Mouse (Mus musculus) embryo, embryonic 11.5 days (tissue): ENCODE measurements around the gene Exoc4.

Source experiments
- DNase-seq: peaks from one replicate; pipeline ENCODE4 v3.0.0-alpha.2; 2012; ENCODE audit warnings: low read depth, low spot score

Gene Exoc4

GRCm38 (mm10) chr6:33930087-33930945 is 681.4 kb downstream of the Exoc4 start:
- no peak for DNase-seq

DNA sequence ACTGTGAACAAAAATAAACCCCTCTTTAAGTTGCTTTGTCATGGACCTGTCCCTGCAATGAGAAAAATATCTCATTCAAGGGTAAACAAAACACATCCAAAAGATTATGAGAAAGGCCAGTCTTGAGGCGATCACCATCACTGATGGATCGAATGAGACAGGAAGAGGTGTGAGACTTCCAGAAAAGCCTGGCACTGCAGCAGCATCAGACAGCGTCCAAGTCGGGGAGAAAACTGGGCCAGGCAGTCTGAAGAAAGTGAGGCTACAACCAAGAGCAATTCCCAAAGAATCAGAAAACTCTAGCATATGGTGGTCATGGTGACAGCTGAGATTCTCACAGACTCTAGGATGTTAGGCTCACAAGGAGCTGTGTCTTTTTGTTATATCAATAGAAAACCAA is 689.0 kb downstream of the Exoc4 start:
- no peak for DNase-seq

- no peak for DNase-seq
Measured at GRCm38 (mm10) chr6:33939169-33939568, 690.3 kb downstream of the Exoc4 start.

GRCm38 (mm10) chr6:33946911-33947489 is 698.1 kb downstream of the Exoc4 start:
- DNase-seq: no peak

- DNase-seq: no peak
Measured at GRCm38 (mm10) chr6:33950113-33950512, 701.2 kb downstream of the Exoc4 start.

- DNase-seq: no peak
Measured at GRCm38 (mm10) chr6:33955469-33955868, 706.6 kb downstream of the Exoc4 start.

- no peak for DNase-seq
Measured at GRCm38 (mm10) chr6:33958281-33958680, 709.4 kb downstream of the Exoc4 start.

DNA sequence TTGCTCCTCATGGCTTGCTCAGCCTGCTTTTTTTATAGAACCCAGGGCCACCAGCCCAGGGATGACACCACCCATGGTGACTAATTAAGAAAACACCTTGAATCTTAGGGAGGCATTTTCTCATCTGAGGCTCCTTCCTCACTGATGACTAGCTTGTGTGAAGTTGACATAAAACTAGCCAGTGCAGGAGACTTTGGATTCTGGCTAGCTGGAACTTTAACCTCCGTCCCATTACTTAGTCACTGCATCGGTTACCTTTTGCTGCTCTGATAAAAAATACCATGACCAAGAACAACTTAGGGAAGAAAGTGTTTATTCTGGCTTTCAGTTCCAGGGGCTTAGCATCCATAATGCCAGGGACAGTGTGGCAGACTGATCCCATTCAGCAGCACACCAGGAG is 711.9 kb downstream of the Exoc4 start:
- DNase-seq: no peak

DNA sequence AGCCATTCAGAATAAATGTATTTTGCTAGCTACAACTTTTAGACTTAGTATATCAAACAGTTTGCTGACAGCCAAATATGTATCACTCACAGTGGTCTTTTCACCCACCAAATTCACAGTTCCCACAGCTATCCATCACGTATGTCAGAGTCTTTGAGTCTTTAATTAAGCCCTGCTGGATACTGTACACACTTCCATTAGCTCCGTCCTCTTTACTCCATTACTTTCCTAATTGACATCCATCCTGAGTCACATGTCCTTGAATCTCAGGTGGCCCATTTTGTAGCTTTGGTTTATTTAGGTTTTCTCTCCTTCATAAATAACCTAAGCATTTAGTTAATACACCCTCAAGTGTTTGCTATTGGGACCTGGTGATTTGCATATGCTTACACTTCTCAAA is 714.2 kb downstream of the Exoc4 start:
- no peak for DNase-seq

DNA sequence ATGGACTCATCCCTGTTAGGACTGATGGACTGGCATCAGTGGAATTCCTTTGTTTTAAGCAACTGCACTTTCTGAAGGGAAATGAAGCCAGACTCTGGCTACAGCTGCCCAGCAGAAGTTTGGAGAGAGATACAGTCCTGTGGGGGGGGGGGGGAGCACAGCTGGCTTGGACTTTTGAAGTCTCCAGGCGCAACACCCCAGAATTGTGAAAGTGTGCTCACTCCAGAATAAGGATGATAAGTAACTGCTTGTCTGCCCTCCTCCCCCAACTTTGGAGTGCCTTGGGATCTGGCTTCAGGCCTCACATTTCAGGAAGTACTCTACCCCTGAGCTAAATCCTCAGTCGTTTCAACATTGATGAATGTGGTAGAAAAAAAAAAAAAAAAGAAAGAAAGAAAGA is 716.7 kb downstream of the Exoc4 start:
- DNase-seq: no peak

GRCm38 (mm10) chr6:33968746-33969145 is 719.9 kb downstream of the Exoc4 start:
- no peak for DNase-seq

DNA sequence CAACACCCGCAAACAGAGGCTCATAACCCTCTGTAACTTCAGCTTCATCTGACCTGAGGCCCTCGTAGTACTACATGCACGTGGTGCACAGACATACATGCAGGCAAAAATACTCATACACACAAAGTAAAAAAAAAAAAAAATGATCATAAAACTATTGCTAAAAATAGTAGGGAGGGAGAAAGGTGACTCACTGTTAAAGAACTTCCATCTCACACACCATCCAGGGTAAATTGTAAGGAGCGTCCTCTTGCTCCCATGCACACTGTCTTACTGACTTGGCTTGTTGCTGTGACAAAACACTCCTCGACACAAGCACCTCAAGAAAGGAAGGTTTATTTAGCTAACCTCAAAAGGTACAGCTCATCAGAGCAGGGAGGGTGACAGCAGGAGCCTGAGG is 723.9 kb downstream of the Exoc4 start:
- DNase-seq: no peak

DNA sequence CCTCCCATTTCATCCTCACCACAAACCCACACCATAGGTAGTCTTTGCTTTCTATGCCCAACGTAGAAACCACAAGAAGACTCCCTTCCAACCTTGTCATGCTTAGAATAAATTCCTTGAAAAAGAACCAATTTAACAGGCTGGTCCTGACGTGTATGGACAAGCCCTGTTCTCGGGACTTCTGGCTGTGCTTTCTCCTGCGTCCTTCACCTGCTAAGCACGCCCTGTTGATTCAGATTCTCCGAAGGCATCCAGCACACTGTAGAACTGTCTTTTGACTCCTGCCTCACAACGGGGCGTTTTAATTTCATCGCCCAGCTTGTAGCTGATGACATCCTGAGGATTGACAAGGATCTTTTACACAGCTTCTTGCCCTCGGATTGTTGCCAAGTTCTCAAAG is 727.7 kb downstream of the Exoc4 start:
- no peak for DNase-seq

GRCm38 (mm10) chr6:33977448-33977847 is 728.6 kb downstream of the Exoc4 start:
- no peak for DNase-seq

- no peak for DNase-seq
Measured at GRCm38 (mm10) chr6:33977880-33978279, 729.0 kb downstream of the Exoc4 start.

- DNase-seq: no peak
Measured at GRCm38 (mm10) chr6:33982709-33983108, 733.8 kb downstream of the Exoc4 start.

GRCm38 (mm10) chr6:33987132-33987531 is 738.2 kb downstream of the Exoc4 start:
- DNase-seq: no peak

DNA sequence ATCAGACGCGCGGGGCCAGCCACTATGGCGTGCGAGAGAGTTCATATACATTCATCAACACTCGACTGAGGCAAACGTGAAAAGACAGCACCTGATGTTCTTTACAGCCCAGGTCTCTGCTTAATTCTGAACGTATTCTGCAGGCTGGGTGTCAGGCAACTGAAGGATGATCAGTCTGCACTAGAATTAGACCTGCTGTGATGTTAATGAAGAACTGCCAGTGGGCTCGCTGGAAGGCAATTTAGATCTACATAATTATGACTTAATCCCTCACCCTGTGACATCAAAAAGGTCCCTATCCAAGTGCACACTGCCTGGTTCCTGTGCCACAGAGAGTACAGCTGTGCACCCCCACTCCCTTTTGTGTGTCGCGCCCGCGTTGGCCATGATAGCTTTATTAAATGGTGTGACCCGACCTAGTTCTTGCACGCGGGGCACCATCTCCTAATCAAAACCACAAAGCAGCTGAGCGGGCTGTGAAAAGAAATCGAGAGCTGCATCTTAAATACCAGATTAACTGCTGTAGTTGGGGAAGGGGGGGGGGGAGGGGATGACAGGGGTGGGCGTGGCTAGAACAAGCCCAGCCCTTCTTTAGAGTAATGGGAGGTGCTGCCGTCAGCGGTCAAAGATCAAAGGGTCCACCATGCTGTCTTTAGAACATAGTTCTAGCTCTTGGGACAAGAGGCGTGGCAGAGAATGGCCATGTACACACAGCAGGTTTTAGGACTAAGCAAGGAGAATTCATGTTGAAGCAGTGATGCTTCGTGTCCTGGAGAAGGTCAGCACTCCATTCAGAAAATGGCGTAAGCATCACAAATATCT is 743.5 kb downstream of the Exoc4 start:
- no peak for DNase-seq

DNA sequence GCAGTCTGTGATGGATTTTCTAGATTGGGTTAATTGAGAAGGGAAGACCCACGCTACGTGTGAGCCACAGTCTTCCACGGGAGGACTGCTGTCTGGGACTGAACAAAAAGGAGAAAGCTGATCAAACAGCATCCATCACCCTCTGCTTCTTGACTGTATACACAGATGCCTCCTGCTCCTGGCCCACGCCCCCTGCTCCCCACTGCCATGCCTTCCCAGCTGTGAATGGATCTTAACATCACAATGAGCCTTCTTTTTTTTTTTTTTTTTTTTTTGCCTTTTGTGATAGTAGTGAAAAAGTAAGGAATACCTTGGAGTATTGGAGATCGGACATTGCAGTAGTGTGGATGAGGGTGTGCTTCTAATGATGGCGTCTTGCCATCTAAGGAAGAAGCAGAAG is 745.0 kb downstream of the Exoc4 start:
- no peak for DNase-seq

DNA sequence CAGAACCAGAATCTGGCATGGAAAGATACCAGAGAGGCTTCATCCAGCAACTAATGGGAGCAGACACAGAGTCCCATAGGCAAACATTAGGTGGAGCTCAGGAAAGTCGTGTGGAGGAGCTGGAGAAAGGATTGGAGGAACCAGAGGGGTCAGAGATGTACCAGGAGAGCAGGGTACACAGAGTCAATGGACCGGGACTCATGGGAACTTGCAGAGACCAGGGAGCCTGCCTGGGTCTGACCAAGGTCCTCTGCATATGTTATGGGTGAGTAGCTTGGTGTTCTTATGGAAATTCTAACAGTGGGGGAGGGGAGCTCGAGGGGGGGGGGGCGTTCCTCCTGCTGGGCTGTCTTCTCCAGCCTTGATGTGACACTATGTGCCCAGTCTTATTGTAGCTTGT is 749.7 kb downstream of the Exoc4 start:
- DNase-seq: no peak

GRCm38 (mm10) chr6:33999530-33999929 is 750.6 kb downstream of the Exoc4 start:
- no peak for DNase-seq

- no peak for DNase-seq
Measured at GRCm38 (mm10) chr6:34000644-34001043, 751.8 kb downstream of the Exoc4 start.
